In the genomic region with DNA sequence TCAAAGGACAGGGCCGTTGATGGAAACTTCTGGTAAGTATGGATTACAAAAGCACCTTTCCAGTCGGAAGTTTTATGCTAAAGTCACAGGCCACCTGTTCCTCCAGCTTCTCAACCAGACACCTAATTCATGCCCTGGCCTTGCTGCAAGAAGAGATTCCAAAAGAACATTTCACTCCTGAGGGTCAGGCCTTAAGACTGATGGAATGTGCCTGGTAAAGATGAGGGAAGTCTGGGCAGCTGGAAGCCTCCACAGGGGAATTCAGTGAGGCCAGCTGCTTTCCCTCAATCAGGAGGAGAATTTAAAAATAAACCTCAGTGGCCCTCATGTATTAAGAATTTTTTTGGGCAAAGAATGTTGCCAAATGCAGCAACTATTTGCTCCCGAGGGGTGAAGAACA, we compare ENCODE assay signal across 8 mouse cellular contexts.
DNase-seq lines count a peak whose midpoint lies in the region; ATAC-seq lines count a peak whose summit lies in the region.

No protein-coding gene starts in this region.

- peak; percentile 21 for DNase-seq in gastrocnemius, postnatal 25 days
- no peak for DNase-seq in gastrocnemius, postnatal 10 days
- DNase-seq in heart, postnatal 25 days (ENCODE audit: low spot score): peak; percentile 32
- peak; percentile 84 for DNase-seq in midbrain, embryonic 11.5 days (ENCODE audit: low spot score, missing footprints)
- DNase-seq in adrenal gland, postnatal 4 days (ENCODE audit: low spot score in 2 of 2): no peak
- no peak for DNase-seq in left cerebral cortex, postnatal 25 days (ENCODE audit: low spot score in 2 of 2)

- peak overlapping the region; percentile 54; the same call in 1 of the 2 replicates for H3K27ac ChIP-seq in embryonic facial prominence, embryonic 12.5 days
- peak overlapping the region; percentile 30; the same call in 1 of the 2 replicates for H3K27ac ChIP-seq in midbrain, embryonic 11.5 days (ENCODE audit: low read depth, low read length)

- H3K9ac ChIP-seq in embryonic facial prominence, embryonic 12.5 days: no peak overlapping the region
- no peak overlapping the region for H3K9ac ChIP-seq in midbrain, embryonic 11.5 days (ENCODE audit: low read length)

- H3K27me3 ChIP-seq in embryonic facial prominence, embryonic 12.5 days: no peaks in the 10 kb centered on the region
- H3K27me3 ChIP-seq in midbrain, embryonic 11.5 days (ENCODE audit: control insufficient read depth, insufficient read depth, low read length): no peaks in the 10 kb centered on the region

- ATAC-seq in embryonic facial prominence, embryonic 12.5 days (ENCODE audit: insufficient number of reproducible peaks, insufficient read depth, low FRiP score, low TSS enrichment): no peak
- no peak for ATAC-seq in midbrain, embryonic 11.5 days (ENCODE audit: low FRiP score)
- no peak for ATAC-seq in activated CD4-positive, CD25-positive, alpha-beta regulatory T cell, adult 4 months

- no peak overlapping the region for H3K4me2 ChIP-seq in embryonic facial prominence, embryonic 12.5 days (replicated peaks)
- no peak overlapping the region for H3K4me2 ChIP-seq in midbrain, embryonic 11.5 days

- 39% methylated on average over 3 of the region's 3 CpGs for WGBS in embryonic facial prominence, embryonic 12.5 days
- 28% methylated on average over 3 of the region's 3 CpGs for WGBS in midbrain, embryonic 11.5 days

- no peaks in the 10 kb centered on the region for H3K9me3 ChIP-seq in embryonic facial prominence, embryonic 12.5 days
- no peaks in the 10 kb centered on the region for H3K9me3 ChIP-seq in midbrain, embryonic 11.5 days (ENCODE audit: control insufficient read depth, low read length)

- H3K36me3 ChIP-seq in embryonic facial prominence, embryonic 12.5 days: no peaks in the 10 kb centered on the region
- no peaks in the 10 kb centered on the region for H3K36me3 ChIP-seq in midbrain, embryonic 11.5 days (ENCODE audit: control insufficient read depth, insufficient read depth, low read length)

- intact Hi-C loops in heart, postnatal 25 days (cut with DNase I): no loop called here
- intact Hi-C loops in left cerebral cortex, postnatal 25 days (cut with DNase I): loop anchor here (2.0 to 5.0 kb wide), 2 partner anchors 34 to 73 kb away; no protein-coding TSS in a partner anchor

- H3K4me3 ChIP-seq in embryonic facial prominence, embryonic 12.5 days: no peak overlapping the region
- no peak overlapping the region for H3K4me3 ChIP-seq in midbrain, embryonic 11.5 days (ENCODE audit: low read depth, low read length)

- peaks cover 35% of the 10 kb centered on the region for H3K4me1 ChIP-seq in embryonic facial prominence, embryonic 12.5 days
- peaks cover 31% of the 10 kb centered on the region for H3K4me1 ChIP-seq in midbrain, embryonic 11.5 days (ENCODE audit: control insufficient read depth, insufficient read depth, low read length)

Comparison
In these comparisons a context has a peak if more than half of its experiments do, and no peak if none do; other contexts are left out.
1. DNase-seq: peak in gastrocnemius, postnatal 25 days (single experiment), heart, postnatal 25 days (single experiment) and midbrain, embryonic 11.5 days (single experiment); none in gastrocnemius, postnatal 10 days (single experiment), adrenal gland, postnatal 4 days (0 of 2) and left cerebral cortex, postnatal 25 days (0 of 2).